Mouse (Mus musculus) gastrocnemius, postnatal 14 days (tissue): ENCODE data around the gene Acy3. TPM values are rescaled to one million over a fixed set of nuclear protein-coding genes. Genes with fewer than 3 reads are reported as not detected.

Experiments
- DNase-seq: peaks from one replicate; pipeline ENCODE4 v3.0.0; 2021; ENCODE audit warnings: mixed read lengths
- intact Hi-C: fragments of 180-260 bp; cut with DNase I; formaldehyde crosslinking; loops from one replicate; pipeline ENCODE4 v1.15.1; 2025; ENCODE audit warnings: low total_unique reads
- total RNA-seq, 2 experiments: library from RNA; stranded (reverse); gene quantifications; 2 replicates each; pipeline ENCODE4 v1.2.3; 2021

Gene Acy3
- total RNA-seq, 2 experiments from 2014 or later = 3.6 to 4.2 TPM

DNA sequence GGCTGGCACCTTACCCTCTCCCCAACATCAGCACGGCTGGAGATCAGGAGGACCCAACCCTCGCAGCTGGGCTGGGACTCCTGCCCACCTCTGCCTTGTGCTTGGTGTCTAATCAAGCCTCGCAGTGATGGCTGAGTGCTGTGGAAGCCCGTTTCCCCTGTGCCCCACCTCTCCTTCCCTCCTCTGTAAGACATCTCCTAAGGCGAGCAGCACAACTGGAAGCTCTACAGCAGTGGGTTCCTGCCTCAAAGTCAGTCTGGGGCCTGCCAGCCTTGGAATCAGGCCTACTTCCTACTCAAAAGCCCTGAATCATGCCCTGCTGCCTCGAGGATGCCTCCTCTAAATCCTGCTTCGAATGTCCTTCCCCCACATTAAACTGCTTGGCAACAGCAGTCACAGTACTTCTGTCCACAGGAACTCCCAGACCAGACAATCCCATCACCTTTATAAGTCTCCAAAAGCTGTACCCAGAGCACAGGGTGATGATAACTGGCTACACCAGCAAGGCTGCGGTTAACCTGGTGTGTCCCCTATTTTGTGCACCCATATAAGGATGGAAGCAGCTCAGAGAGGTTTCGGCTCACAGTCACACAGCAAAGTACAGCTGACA lies 12.9 kb downstream of the Acy3 start:
- intact Hi-C loops = no loop called here
- no peak for DNase-seq

DNA sequence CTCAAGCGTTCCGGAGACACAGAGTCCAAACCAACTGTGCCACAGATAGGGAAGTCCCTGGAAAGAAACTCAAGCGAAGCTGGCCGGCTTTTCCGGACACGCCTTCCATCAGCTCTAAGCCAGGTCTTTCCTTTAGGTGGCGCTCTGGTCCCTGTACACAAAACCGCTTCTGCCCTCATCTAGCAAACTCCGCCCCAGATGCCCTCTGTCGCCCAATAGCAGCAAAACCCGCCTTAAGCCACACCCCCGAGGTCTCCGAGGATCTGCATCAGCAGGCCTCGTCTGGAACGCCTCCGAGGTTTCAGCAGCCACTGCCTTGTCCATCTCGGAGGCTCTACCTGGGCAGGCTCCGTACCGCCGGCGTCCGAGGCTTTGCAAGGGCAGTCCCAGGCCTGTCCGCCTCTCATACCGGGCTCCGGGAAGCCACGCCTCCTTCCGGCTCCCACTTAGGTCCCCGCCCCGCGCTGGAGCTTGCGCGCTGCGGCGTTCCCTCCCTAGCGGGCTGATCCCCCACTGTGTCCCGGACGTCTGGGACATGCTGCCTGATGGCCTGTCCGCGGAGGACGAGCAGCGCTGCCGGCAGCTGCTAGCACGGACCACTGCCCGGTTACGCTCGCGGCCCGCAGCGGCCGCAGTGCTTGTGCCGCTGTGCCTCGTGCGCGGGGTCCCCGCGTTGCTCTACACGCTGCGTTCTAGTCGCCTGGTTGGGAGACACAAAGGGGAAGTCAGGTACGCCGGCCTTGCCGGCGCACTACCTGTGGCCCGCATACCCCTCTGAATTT lies 13.9 kb downstream of the Acy3 start, which contains the start of the genes Nudt8 and Gm49405:
Gene Nudt8 (plus strand): TSS at position 462 of the 782 bp plus-strand sequence.
Gene Gm49405 (plus strand): TSS at position 508 of the 782 bp plus-strand sequence.
- intact Hi-C loops = no loop called here
- peak; percentile 95 for DNase-seq

GRCm38 (mm10) chr19:4000949-4001525 lies 14.7 kb downstream of the Acy3 start:
- intact Hi-C loops = no loop called here
- no peak for DNase-seq

GRCm38 (mm10) chr19:4001752-4002151 lies 15.4 kb downstream of the Acy3 start:
- no peak for DNase-seq
- intact Hi-C loops = no loop called here

DNA sequence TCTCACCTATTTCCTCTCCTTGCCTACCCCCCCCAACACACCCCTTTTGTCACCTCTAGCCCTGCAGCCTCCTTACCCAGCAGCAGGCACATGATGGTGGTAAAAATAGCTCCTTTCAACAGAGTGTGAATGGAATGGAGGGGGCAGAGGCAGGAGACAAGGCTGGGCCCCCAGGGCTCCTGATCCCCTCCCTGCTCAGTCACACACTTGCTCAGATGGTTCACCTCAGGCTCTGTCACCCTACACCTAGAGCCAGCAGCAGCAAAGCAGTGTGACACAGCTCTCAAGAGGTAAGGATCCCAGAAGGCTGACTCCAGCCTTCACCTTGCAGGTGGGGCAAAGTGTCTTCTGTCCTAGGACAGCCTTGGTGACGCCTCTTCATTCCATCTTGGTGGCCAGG lies 16.7 kb downstream of the Acy3 start, which contains the start of gene Doc2g:
Gene Doc2g (plus strand): TSS at position 202 of the 400 bp plus-strand sequence.
- intact Hi-C loops = no loop called here
- no peak for DNase-seq

GRCm38 (mm10) chr19:4003641-4004040 lies 17.3 kb downstream of the Acy3 start:
- intact Hi-C loops = no loop called here
- DNase-seq = no peak

DNA sequence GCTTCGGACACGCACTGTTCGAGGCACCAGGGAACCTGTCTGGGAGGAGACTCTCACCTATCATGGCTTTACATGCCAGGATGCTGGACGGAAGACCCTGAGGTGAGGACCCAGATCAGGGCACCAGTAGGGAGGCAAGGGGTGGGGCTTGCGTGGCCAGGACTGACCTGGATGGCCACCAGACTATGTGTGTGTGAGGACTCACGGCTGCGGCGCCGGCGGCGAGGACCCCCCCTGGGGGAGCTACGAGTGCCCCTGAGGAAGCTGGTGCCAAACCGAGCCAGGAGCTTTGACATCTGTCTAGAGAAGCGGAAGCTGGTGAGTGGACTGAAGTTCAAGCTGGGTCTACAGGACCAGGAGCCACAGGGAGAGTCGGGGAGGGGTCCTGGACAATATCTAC lies 18.0 kb downstream of the Acy3 start:
- no peak for DNase-seq
- intact Hi-C loops = no loop called here

- intact Hi-C loops = no loop called here
- no peak for DNase-seq
These were observed 18.7 kb downstream of the Acy3 start for GRCm38 (mm10) chr19:4005091-4005490.

DNA sequence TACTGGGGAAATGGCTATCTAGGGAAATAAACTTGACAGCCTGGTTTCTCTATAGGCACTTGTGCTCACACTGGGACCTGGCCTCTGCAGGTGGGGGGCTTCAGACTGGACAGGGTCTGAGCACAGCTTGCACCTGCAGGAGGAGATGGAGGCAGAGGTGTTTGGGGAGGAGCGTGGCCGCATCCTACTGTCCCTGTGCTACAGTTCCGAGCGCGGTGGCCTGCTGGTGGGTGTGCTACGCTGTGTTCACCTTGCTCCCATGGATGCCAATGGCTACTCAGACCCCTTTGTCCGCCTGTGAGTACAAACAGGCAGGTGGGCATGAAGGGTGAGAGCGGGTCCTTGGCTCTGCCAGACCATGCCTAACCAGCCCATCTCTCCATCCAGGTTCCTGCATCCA lies 19.6 kb downstream of the Acy3 start:
- intact Hi-C loops = no loop called here
- no peak for DNase-seq

DNA sequence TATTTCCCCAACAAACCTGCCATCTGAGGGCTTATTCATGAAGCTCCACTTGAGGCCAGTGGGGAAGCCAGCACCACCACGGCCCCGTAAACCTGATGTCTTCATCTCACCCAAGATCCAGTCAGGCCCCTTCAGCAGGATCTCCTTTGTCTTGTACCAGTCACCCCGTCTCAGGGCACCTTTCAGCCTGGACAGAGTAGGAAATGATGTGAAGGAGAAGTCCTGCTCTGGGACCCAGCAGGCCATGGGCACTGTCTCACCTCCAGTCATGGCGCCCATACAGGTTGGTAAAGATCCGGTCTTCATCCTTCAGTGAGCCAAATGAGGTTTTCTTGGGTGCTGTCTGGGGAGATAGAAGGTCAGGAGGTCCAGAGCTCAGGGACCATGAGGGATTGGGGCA lies 24.7 kb downstream of the Acy3 start:
- DNase-seq = no peak
- intact Hi-C loops = no loop called here

GRCm38 (mm10) chr19:4012432-4013022 lies 26.2 kb downstream of the Acy3 start, which contains the start of gene Ndufv1:
Gene Ndufv1, minus strand, starts transcription at chr19:4012806.
- intact Hi-C loops = no loop called here

GRCm38 (mm10) chr19:4013066-4013465 lies 26.7 kb downstream of the Acy3 start:
- intact Hi-C loops = no loop called here
- DNase-seq = no peak

More at GRCm38 (mm10) chr19:4012432-4013022, 26.2 kb downstream of the Acy3 start, which contains the start of gene Ndufv1:
- DNase-seq = peak; percentile 95

DNA sequence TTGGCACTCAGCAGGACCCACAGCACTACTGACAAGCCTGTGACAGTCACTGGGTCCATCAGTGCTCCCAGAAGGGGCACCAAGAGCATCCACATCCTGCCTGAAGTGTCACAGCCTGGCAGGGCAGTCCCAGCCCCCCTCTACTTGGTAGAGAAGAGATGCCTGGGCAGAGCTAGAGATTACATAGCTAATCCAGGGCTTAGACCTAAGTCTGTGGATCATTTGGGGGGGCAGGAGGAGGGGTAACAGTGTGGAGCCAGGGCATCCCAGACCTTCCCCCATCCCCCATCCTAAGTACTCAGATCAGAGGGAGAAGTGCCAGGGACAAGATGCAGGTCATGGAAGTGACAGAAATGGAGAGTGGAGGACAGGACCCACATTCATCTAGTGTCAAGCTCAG lies 28.4 kb downstream of the Acy3 start:
- intact Hi-C loops = loop anchor here (5.0 kb wide), 1 partner anchor 67 kb away; the partner anchor contains the start of gene Cabp2
- no peak for DNase-seq

- intact Hi-C loops = loop anchor here (5.0 kb wide), 1 partner anchor 67 kb away; the partner anchor contains the start of gene Cabp2
- DNase-seq = no peak
These were observed 29.3 kb downstream of the Acy3 start for GRCm38 (mm10) chr19:4015635-4016034.

DNA sequence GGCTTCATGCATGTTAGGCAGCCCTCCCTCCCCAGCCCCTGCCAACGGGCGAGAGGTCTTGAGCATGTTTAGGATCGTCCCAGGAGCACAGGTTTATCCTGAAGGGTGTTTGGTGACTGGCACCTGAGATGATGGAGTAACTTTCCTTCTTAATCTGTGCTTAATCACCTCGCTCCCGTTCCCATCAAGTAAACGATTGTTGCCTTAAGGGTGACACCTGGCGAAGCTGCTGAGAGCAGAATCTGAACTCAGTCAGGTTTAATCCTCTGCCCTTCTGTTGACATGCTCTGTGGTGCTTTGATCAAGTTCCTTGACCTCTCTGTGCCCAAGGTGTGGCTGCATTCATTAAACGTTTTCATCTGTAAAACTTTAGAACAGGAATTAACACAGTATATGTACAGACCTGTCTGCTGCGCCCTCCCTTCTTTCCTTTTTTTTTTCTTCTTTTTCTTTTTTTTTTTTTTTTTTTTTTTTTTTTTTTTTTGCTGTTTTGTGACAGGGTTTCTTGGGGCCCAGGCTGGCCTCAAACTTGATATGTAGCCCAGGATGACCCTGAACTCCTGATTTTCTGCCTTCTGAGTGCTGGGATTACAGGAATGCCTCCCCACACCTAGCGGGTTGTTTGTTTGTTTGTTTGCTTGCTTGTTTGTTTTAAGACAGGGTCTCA lies 31.7 kb downstream of the Acy3 start:
- DNase-seq = no peak
- intact Hi-C loops = loop anchor here (5.0 kb wide), 1 partner anchor 64 kb away; the partner anchor contains the start of gene Cabp2

GRCm38 (mm10) chr19:4018743-4019583 lies 32.6 kb downstream of the Acy3 start:
- peak; percentile 84 for DNase-seq
- intact Hi-C loops = loop anchor here (1.0 to 5.0 kb wide), 2 partner anchors 30 to 63 kb away; partner anchors contain the start of gene Cabp2

GRCm38 (mm10) chr19:4023185-4023584 lies 36.8 kb downstream of the Acy3 start:
- intact Hi-C loops = no loop called here

DNA sequence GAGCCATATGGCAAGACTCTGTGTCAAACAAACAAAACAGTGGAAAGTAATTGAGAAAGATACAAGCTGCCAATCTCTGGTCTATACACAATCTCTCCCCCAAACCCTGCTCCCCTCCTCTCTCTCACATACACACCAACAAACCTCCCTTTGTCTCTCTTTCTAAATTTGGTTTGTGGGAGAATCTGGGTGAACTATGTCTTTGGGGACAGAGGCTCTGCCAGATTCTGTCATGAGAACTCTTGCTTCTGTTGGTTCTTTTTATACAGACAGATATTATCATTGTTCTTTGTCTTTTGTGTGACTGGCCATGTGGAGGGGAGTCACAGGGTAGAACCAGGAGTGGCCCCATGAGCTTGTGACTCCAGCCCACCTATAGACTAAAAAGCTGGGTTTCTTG lies 41.2 kb downstream of the Acy3 start:
- intact Hi-C loops = no loop called here
- DNase-seq = no peak

More at GRCm38 (mm10) chr19:4023185-4023584, 36.8 kb downstream of the Acy3 start:
- DNase-seq = no peak
